Mouse (Mus musculus) left cerebral cortex, adult 8-10 months (tissue): ENCODE data around the gene Prss35. TPM values are rescaled to one million over a fixed set of nuclear protein-coding genes. Genes with fewer than 3 reads are reported as not detected.

ENCODE experiments used
- DNase-seq, 2 experiments: peaks; one replicate each; pipeline ENCODE4 v3.0.0; 2022; ENCODE audit warnings: low spot score in 2 of 2
- total RNA-seq, 4 experiments: library from RNA; stranded (reverse); gene quantifications; 2 replicates each; pipeline ENCODE4 v1.2.4; 2022

Prss35 gene
- total RNA-seq, result 1 to 10 TPM; 2.0 to 2.7 (median 2.3) TPM

DNA sequence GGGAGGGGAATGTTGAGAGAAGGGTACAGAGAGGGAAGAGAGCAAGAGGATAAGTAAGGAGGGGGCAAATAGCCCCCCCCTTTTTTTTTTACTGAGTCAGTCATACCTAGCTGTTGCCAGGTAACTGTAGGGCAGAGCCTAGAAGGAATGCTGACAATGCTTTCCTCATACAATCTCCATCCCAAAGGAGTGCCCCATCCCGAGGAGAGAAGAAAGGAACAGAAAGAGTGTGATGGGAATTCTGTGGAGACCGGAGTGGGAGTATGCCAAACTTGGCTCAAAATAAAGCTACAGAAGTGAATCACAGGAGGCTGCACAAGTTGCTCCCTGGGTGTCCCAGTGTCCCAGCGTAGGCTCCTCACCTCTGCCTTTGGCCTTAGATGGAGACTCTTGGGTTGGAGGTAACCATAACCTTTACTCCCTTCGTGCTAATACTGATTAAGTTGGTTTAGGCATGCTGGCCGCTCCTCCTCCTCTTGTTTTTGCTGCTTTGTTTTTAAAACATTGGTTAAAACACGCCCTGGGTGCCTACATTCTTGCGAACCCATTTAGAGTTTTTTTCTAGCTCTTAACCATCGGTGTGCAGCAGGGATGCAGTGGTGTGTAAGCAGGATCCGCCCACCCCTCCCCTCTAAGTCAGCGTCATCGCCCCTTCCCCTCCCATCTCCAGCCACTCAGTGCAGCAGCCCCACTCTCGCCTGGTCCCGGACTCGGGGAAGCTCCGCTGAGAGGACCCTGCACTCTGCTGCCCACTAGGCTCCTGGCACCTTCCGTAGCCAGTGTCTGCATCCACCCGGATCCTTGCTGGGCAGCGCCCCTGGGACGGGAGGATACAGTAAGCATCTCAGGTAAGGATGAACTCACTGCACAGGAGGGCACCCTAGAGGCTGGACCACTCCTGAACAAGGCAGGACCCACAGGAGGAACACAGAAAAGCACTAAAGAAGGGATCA lies at the start of gene Prss35:
Gene Prss35 (plus strand): TSS at position 691 of the 953 bp plus-strand sequence.
- DNase-seq, result no peak

DNA sequence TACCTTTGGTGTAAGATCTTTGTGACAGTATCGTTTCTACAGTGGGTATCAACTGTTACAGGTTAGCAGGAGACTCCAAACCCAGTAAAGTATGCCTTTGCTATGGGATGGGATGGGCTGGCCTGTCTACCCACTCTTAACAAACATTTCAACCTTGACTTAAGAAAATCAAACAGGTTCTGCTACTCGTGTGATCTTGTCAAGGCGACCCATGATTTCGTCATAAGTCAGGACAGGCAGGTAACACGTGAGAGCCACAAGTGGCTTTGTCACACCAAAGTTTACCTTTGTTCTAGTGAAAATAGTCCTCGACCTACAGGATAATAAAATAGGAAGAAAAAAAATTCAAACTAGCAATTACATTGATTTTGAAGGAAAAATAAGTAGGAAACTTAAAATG lies 49.5 kb upstream of the Prss35 start:
- no peak for DNase-seq

DNA sequence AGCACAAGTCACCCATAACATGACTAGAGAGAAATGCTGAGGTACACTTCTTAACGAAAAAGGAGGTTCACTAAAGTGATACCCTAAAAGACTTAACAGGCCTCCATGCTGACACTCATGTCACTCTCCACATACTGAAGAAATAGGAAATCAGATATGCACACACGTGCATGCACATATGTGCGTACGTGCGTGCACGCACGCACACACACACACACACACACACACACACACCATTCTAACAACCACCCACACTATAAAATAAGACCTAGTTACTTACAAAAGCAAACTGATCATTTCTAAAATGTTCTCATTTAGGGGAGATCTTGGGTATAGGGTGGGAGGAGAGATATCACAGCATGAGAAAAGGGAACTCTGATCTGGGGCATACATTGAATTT lies 48.8 kb upstream of the Prss35 start:
- DNase-seq, result no peak

DNA sequence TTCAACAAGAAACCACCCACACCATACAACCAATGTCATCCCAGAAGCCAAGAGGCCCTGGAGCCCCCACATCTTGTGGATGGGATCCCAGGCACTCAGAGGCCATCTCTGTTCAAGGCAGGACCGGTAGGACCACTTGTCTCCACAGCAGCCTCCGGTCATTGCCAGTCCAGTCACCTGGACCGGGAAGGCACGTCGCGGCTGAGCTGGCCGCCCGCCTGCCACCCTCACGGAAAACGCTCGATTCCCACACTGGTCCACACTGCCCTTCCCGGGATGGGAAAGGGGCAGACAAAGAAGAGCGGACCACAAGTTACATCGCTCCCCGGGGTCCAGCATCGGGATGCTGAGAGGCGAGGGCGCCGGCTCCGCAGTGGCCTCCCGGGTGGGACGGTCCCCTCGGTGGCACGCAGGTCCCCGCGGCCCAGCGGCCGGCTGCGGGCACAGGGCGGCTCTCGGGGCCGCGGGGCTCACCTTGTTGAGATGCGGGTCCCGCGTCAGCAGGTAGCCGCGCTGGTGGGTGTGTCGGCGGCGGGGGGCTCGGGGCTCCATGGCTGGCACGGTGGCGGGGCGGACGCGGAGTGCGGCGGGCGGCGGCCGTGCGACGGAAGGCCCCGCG lies 48.1 kb upstream of the Prss35 start:
- DNase-seq, result peak in 1 of 2 experiments; percentile 29

GRCm38 (mm10) chr9:86695818-86696261 lies 47.6 kb upstream of the Prss35 start, which contains the start of gene Me1:
Gene Me1 (minus strand): TSS chr9:86695953.
- peak in 1 of 2 experiments; percentile 16 for DNase-seq

DNA sequence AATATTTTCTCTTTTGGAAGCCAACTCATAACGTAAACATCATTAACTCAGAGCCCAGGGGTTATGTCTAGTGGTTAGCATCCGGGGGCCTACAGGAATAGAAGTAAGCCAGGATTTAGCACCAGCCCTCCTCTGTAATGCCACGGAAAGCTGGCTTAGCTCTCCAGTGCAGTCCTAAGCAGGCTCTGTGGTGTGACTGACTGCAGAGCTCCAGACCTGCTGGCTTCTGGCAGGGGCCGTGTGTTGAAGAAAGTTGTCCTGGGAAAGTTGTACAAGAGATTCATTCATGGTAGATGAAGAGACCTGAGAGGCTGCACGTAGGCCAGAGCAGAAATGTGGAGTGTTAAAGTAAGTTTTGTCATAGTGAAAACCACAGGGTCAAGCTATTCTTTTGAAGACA lies 42.2 kb upstream of the Prss35 start:
- DNase-seq, result no peak

- no peak for DNase-seq
These were observed 41.6 kb upstream of the Prss35 start for GRCm38 (mm10) chr9:86701844-86702243.

- DNase-seq, result no peak
These were observed 36.0 kb upstream of the Prss35 start for GRCm38 (mm10) chr9:86707431-86707830.

DNA sequence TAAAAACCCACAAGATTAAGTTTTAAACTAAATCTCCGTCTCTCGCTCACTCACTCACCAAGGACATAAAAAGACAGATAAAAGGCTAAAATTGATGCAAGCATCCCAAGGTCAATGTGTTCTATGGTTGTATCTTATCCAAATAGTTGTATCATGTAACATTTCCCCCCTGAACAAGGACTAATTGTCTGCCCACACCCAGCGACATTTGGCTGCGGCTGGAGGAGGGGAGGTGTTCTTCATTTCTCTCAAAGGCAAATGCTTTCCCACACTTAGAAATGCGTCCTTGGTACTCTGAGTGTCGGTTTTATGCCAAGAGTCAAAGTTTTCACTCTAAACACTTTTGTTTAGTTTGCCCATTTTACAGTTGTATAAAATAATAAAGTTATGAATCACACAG lies 34.5 kb upstream of the Prss35 start:
- no peak for DNase-seq

DNA sequence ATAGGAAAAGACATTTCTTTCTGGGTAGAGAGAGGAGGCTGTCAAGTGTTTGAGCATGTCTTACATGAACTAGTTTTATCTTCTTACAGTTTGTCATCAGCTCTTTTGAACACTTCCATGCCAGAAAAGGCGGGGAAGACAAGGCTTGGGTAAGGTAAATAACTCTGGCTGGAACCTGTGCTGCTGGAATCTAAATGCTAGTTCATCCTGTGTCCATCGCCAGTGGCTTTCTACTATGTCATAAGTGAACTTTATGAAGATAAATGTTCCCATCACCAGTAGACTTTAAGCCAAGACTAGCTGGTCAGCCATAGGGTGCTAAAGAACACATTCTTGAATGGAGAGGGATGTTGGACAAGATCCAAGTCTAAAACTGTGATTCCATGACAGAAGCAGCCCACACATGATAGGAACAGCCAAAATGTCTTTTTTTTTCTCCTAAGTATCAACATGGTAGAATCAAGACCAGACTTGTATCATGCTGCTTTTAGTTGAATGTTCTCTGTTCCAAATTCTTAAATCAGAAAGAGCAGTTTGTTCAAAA lies 33.3 kb upstream of the Prss35 start:
- no peak for DNase-seq

- DNase-seq, result no peak
These were observed 30.8 kb upstream of the Prss35 start for GRCm38 (mm10) chr9:86712648-86713047.

GRCm38 (mm10) chr9:86714089-86714488 lies 29.4 kb upstream of the Prss35 start:
- no peak for DNase-seq

DNA sequence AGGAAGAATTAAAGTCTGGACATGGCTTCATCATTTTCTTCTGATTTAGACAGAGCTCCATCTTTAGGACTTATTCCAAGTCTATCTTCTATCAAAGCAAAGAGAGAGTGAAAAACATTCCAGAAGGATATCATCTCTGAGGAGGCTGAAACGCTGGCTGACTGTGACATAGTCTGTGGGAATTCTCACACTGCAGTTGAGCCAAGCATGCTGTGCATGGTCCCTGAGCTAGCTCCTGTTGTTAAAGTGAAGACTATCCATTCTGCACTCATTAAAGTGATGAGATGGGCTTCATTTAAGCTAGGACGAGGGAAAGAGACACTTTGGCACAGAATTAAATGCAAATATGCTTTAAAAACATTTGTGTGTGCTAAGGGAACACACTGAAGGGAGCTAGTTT lies 26.9 kb upstream of the Prss35 start:
- DNase-seq, result no peak

- no peak for DNase-seq
These were observed 26.3 kb upstream of the Prss35 start for GRCm38 (mm10) chr9:86717119-86717518.

GRCm38 (mm10) chr9:86720227-86720626 lies 23.2 kb upstream of the Prss35 start:
- DNase-seq, result no peak

DNA sequence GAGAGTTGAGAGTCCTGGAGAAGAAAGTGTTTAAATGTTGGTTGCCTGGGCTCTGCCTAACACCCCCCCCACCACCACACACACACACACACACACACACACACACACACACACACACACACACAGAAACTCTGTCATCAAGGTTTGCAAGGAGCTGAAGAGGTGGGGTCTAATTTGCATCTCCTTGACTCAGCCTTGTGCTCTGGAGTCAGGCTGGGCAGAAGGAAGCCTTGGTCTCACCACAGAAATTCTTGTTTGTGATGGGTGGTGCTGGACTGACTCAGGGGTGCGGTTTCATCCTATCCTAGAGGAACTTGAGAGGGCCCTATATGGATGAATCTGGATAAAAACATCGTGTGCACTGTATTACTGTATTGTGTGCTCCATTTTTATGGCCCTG lies 22.7 kb upstream of the Prss35 start:
- DNase-seq, result no peak

- no peak for DNase-seq
These were observed 18.4 kb upstream of the Prss35 start for GRCm38 (mm10) chr9:86725066-86725465.

GRCm38 (mm10) chr9:86725604-86726380 lies 17.7 kb upstream of the Prss35 start:
- DNase-seq, result no peak

- DNase-seq, result no peak
These were observed 17.1 kb upstream of the Prss35 start for GRCm38 (mm10) chr9:86726381-86726720.

GRCm38 (mm10) chr9:86728214-86728814 lies 15.1 kb upstream of the Prss35 start:
- no peak for DNase-seq

- no peak for DNase-seq
These were observed 14.4 kb upstream of the Prss35 start for GRCm38 (mm10) chr9:86729084-86729483.
